Mouse (Mus musculus) ES-Bruce4 (cell line): ENCODE results near the gene Lect2.

ENCODE experiments used
- CTCF ChIP-seq: IDR thresholded peaks from one replicate; pipeline ENCODE4 v1.8.1; 2011; ENCODE audit warnings: low read depth, low read length
- EP300 ChIP-seq: IDR thresholded peaks from 2 replicates; pipeline ENCODE4 v1.6.1; 2011; ENCODE audit warnings: low read depth, low read length; ENCODE audit not compliant: insufficient read depth
- POLR2A ChIP-seq: IDR thresholded peaks from one replicate; pipeline ENCODE4 v1.8.1; 2011; ENCODE audit warnings: low read length; ENCODE audit not compliant: insufficient read depth

- TF ChIP-seq CTCF (no peak), POLR2A (no peak), EP300 (no peak)
Observed at GRCm38 (mm10) chr13:56528281-56528680, 20.0 kb downstream of the Lect2 start.
